Mouse (Mus musculus): ENCODE data around the gene Dolpp1.

- TF ChIP-seq POLR2A (IDR thresholded peaks at IDR 0.05; ENCODE audit: borderline replicate concordance, extremely low read depth, low read depth, low read length) (peak; percentile 69; the same call in 1 of the 2 replicates), CTCF (IDR thresholded peaks at IDR 0.05; ENCODE audit: insufficient read depth, low read length) (no peak)
Observed at GRCm38 (mm10) chr2:30392114-30392576, at the start of gene Dolpp1.
